Mouse (Mus musculus): ENCODE data around the gene Focad.

The Focad gene

GRCm38 (mm10) chr4:88396995-88397521, 302.6 kb downstream of the Focad start:
- DNase-seq (ENCODE audit: low read depth) = no peak

GRCm38 (mm10) chr4:88400302-88400991, 306.0 kb downstream of the Focad start:
- DNase-seq (ENCODE audit: low read depth) = no peak

GRCm38 (mm10) chr4:88400992-88401313, 306.5 kb downstream of the Focad start:
- DNase-seq (ENCODE audit: low read depth) = no peak

GRCm38 (mm10) chr4:88402884-88403283, 308.5 kb downstream of the Focad start:
- no peak for DNase-seq (ENCODE audit: low read depth)

GRCm38 (mm10) chr4:88406887-88407696, 312.7 kb downstream of the Focad start:
- DNase-seq (ENCODE audit: low read depth) = no peak

GRCm38 (mm10) chr4:88409279-88409678, 314.9 kb downstream of the Focad start:
- DNase-seq (ENCODE audit: low read depth) = no peak

GRCm38 (mm10) chr4:88412331-88412730, 317.9 kb downstream of the Focad start:
- no peak for DNase-seq (ENCODE audit: low read depth)

GRCm38 (mm10) chr4:88415017-88415416, 320.6 kb downstream of the Focad start:
- DNase-seq (ENCODE audit: low read depth) = no peak

- no peak for DNase-seq (ENCODE audit: low read depth)
Measured at GRCm38 (mm10) chr4:88419378-88419777, 324.9 kb downstream of the Focad start.

- no peak for DNase-seq (ENCODE audit: low read depth)
Measured at GRCm38 (mm10) chr4:88424563-88424962, 330.1 kb downstream of the Focad start.

GRCm38 (mm10) chr4:88427630-88428239, 333.3 kb downstream of the Focad start:
- no peak for DNase-seq (ENCODE audit: low read depth)

- no peak for DNase-seq (ENCODE audit: low read depth)
Measured at GRCm38 (mm10) chr4:88432412-88433024, 338.1 kb downstream of the Focad start.

GRCm38 (mm10) chr4:88436593-88437165, 342.2 kb downstream of the Focad start:
- no peak for DNase-seq (ENCODE audit: low read depth)

- no peak for DNase-seq (ENCODE audit: low read depth)
Measured at GRCm38 (mm10) chr4:88437166-88437565, 342.7 kb downstream of the Focad start.

- no peak for DNase-seq (ENCODE audit: low read depth)
Measured at GRCm38 (mm10) chr4:88437917-88438316, 343.5 kb downstream of the Focad start.

GRCm38 (mm10) chr4:88438326-88438989, 344.0 kb downstream of the Focad start, which contains the start of gene Hacd4:
TSS of gene Hacd4 (minus strand) at chr4:88438928.
- DNase-seq (ENCODE audit: low read depth) = no peak

- DNase-seq (ENCODE audit: low read depth) = no peak
Measured at GRCm38 (mm10) chr4:88438990-88439329, 344.5 kb downstream of the Focad start.

GRCm38 (mm10) chr4:88439669-88440123, 345.3 kb downstream of the Focad start:
- no peak for DNase-seq (ENCODE audit: low read depth)

GRCm38 (mm10) chr4:88440814-88441213, 346.4 kb downstream of the Focad start:
- no peak for DNase-seq (ENCODE audit: low read depth)

GRCm38 (mm10) chr4:88448976-88449375, 354.5 kb downstream of the Focad start:
- no peak for DNase-seq (ENCODE audit: low read depth)

GRCm38 (mm10) chr4:88450087-88450765, 355.8 kb downstream of the Focad start:
- no peak for DNase-seq (ENCODE audit: low read depth)

Data from c-Kit-positive CD71-positive TER-119-negative erythroid progenitor cells, embryonic 14.5 days (primary cell).